Mouse (Mus musculus) CD4-positive helper T cell, adult 2 months (primary cell): ENCODE measurements around the gene Dnaja4.

Experiments used
- DNase-seq: peaks from one replicate; pipeline ENCODE4 v3.0.0-alpha.2; 2012; ENCODE audit warnings: low read depth, missing footprints, low spot score

The Dnaja4 gene

GRCm38 (mm10) chr9:54699345-54700173 is 886 bp downstream of the Dnaja4 start:
- DNase-seq: peak; percentile 88

GRCm38 (mm10) chr9:54700174-54700475 is 1.5 kb downstream of the Dnaja4 start:
- DNase-seq: no peak

GRCm38 (mm10) chr9:54700746-54701145 is 2.1 kb downstream of the Dnaja4 start:
- DNase-seq: no peak

- DNase-seq: no peak
Observed at GRCm38 (mm10) chr9:54702581-54702980, 3.9 kb downstream of the Dnaja4 start.

DNA sequence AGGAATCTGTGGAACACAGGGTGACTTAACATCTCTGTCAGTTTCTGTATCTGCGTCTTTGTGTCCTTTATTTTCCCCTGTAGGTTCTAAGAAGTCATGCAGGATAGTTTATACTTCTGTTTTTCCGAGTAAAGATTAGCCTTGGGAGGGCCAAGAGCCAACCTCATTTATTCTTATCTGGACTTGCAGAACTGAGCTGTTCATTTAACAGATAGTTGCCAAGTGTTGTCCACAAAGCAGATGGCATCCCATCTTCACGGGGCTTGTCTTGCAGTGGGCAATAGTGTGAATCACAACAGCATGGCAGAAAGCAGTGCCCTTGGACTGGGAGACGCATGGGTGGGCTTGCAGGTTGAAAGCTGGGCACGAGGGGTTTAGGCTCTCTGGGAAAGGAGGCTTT is 5.7 kb downstream of the Dnaja4 start:
- DNase-seq: no peak

DNA sequence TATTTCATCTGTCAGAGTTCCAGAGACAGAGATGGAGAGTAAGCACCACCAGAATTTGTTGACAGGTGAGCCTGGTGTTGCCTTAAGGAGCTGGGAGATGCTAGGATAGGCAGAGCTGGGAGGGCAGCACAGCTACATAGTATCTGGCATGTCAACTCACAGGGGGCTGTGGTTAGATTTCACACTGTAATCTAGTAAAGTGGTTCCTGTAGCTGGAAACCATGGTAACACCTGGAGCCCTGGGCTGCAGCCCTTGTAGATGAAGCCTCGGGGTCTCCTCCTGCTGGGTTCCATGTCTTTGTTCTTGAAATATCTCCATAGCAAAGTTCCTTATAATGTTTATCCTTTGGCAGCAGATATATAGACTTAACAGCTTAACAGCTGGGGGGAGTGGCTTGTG is 6.9 kb downstream of the Dnaja4 start:
- DNase-seq: no peak

- no peak for DNase-seq
Observed at GRCm38 (mm10) chr9:54707288-54707999, 8.8 kb downstream of the Dnaja4 start.

DNA sequence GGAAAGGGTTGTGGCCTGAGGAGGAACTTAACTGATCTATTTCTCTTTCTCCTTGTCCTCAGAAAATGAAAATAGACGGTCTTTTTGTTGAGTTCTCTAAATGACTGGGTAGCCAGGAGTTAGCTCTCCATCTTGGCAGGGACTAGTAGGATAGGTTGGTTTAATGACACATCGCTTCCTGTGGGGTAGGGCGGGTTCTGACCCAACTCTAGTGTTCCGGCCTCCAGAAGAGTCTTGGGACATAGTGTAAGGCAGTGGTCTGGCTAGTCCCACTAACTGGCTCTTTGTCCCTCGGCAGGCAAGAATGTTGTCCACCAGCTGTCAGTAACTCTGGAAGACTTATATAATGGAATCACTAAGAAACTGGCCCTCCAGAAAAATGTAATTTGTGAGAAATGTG is 9.4 kb downstream of the Dnaja4 start:
- no peak for DNase-seq

GRCm38 (mm10) chr9:54715776-54716175 is 17.1 kb downstream of the Dnaja4 start:
- DNase-seq: no peak

- DNase-seq: no peak
Observed at GRCm38 (mm10) chr9:54717527-54717926, 18.9 kb downstream of the Dnaja4 start.

DNA sequence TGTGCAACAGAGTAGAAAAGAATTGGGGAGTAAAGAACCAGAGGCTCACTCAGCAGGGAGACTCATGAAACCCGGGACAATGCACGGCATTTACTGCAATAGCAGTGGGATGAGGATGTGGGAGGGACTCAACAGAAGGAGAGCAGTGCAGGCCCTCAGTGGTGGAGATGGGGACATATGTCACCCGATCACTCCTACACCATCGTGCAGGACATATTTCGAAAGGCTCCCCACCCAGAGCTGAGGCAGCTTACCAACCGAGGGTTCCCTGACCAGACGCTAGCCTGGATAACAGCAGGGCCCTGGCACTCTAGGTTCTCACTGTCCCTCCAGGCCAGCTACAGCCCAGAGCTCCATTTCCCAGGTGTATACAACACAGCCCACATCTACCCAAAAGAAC is 23.5 kb downstream of the Dnaja4 start:
- DNase-seq: no peak

DNA sequence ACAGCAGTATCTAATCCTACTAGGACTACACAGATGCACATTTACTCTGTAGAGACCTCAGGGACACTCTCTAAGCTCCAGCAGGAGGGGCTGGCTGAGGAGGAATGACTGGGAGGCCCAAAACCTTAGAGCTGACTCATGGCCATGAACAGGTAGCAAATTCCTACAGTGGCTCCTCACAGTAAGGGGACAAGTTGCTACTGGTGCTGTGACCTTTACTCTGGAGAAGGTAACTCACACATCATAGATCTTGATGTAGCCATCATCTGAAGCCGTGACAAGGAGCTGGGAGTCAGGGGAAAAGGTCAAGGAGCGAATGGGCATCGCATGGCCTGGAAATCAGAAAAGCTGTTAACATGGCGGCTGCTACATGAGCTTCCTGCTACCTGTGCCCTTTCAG is 23.9 kb downstream of the Dnaja4 start:
- DNase-seq: no peak

DNA sequence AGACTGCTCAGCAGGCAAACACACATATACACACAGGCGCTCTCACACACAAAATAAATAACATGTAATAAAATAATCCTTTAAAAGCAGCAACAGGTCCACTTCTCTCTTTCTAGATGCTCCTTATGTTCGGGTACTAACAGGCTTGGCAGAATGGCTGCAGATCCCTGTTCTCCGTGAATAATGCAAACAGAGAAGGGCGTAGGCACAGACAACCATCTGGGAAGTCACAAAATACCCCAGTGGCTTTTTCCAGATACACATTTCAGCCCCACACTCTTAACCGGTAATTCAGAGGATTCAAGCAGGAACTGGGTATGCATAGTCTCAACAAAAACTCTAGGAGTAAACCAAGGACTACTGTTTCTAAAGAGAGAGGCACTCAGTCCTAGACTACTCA is 27.6 kb downstream of the Dnaja4 start:
- DNase-seq: no peak

- peak; percentile 43 for DNase-seq
Observed at GRCm38 (mm10) chr9:54732122-54732521, 33.4 kb downstream of the Dnaja4 start.

GRCm38 (mm10) chr9:54733921-54734638 is 35.4 kb downstream of the Dnaja4 start, which contains the start of gene Wdr61:
TSS of gene Wdr61 (minus strand) at chr9:54734519.
- DNase-seq: peak; percentile 97

- no peak for DNase-seq
Observed at GRCm38 (mm10) chr9:54734639-54735252, 36.1 kb downstream of the Dnaja4 start.

DNA sequence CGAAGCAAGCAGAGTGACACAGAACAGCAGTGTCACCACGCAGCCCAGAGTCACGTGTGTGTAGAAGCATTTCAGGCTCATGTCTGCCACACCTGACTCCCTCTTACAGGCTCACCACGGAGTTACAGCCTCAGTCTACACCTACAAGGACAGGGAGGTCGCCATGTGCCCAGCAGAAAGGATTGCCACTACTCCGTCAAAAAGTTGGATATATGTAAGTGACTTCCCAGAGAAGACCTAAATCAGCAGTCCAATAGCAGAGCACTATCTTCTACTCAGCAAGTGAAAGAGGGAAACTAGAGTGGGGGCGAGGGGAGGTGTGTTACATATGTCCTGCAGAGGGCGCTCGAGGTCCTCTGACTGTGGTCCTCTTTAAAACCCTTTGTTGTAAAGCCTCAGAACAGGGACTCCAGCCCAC is 37.6 kb downstream of the Dnaja4 start:
- DNase-seq: peak; percentile 80

GRCm38 (mm10) chr9:54738376-54738775 is 39.7 kb downstream of the Dnaja4 start:
- DNase-seq: no peak

DNA sequence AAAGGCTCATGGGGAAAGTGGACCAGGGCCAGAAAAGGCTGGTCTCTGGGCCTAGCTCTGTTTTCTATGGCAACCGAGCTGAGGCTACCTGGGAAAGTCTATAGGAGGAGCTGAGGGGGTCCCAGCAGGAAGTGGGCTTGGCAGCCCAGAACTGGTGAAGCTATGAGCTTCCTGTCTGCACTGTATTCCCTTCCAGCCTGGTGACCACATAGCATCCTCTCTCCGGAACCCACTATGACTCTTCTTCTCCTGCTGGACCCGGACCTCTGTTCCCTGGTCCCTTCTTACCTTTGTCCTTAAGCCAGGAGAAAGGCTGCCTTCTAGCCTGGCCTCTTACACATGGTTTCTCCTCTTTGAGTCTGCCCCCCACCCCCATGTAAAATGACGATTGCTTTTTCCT is 45.2 kb downstream of the Dnaja4 start:
- no peak for DNase-seq

- DNase-seq: no peak
Observed at GRCm38 (mm10) chr9:54745740-54746370, 47.2 kb downstream of the Dnaja4 start.

GRCm38 (mm10) chr9:54750215-54750981 is 51.7 kb downstream of the Dnaja4 start:
- DNase-seq: no peak
